Mouse (Mus musculus) urinary bladder, postnatal 4 days (tissue): Measurements from ENCODE around the gene Dedd2.

Experiments used
- DNase-seq, 2 experiments: peaks; one replicate each; pipeline ENCODE4 v3.0.0; 2021 to 2022; ENCODE audit warnings: low spot score in 2 of 2

Gene Dedd2

GRCm38 (mm10) chr7:25218705-25219415 lies 1.6 kb downstream of the Dedd2 start:
- peak in 1 of 2 experiments; percentile 53 for DNase-seq

GRCm38 (mm10) chr7:25217653-25218395 lies 2.6 kb downstream of the Dedd2 start:
- no peak for DNase-seq

- DNase-seq: no peak
These were observed 6.2 kb downstream of the Dedd2 start for GRCm38 (mm10) chr7:25214172-25214571.

GRCm38 (mm10) chr7:25213099-25213498 lies 7.3 kb downstream of the Dedd2 start:
- DNase-seq: no peak

- DNase-seq: no peak
These were observed 9.9 kb downstream of the Dedd2 start for GRCm38 (mm10) chr7:25210482-25210881.

GRCm38 (mm10) chr7:25209161-25209622 lies 11.2 kb downstream of the Dedd2 start:
- no peak for DNase-seq

- no peak for DNase-seq
These were observed 14.2 kb downstream of the Dedd2 start for GRCm38 (mm10) chr7:25206094-25206830.

GRCm38 (mm10) chr7:25205355-25206093 lies 14.9 kb downstream of the Dedd2 start:
- no peak for DNase-seq

- DNase-seq: no peak
These were observed 16.8 kb downstream of the Dedd2 start for GRCm38 (mm10) chr7:25203624-25204023.

GRCm38 (mm10) chr7:25197384-25198018 lies 22.9 kb downstream of the Dedd2 start:
- DNase-seq: no peak

- no peak for DNase-seq
These were observed 24.3 kb downstream of the Dedd2 start for GRCm38 (mm10) chr7:25196107-25196506.

- DNase-seq: no peak
These were observed 25.3 kb downstream of the Dedd2 start for GRCm38 (mm10) chr7:25195148-25195547.

GRCm38 (mm10) chr7:25192110-25192509 lies 28.3 kb downstream of the Dedd2 start:
- no peak for DNase-seq

- DNase-seq: no peak
These were observed 29.6 kb downstream of the Dedd2 start for GRCm38 (mm10) chr7:25190806-25191205.

GRCm38 (mm10) chr7:25187662-25188650 lies 32.5 kb downstream of the Dedd2 start:
- peak; percentile 70 to 89 for DNase-seq

- DNase-seq: no peak
These were observed 36.3 kb downstream of the Dedd2 start for GRCm38 (mm10) chr7:25184091-25184490.

- DNase-seq: no peak
These were observed 38.6 kb downstream of the Dedd2 start for GRCm38 (mm10) chr7:25181814-25182213.

GRCm38 (mm10) chr7:25181331-25181790 lies 39.1 kb downstream of the Dedd2 start:
- no peak for DNase-seq

GRCm38 (mm10) chr7:25180512-25180911 lies 39.9 kb downstream of the Dedd2 start:
- DNase-seq: no peak
